Comparison of ENCODE assay signal across 8 mouse cellular contexts in the genomic region with DNA sequence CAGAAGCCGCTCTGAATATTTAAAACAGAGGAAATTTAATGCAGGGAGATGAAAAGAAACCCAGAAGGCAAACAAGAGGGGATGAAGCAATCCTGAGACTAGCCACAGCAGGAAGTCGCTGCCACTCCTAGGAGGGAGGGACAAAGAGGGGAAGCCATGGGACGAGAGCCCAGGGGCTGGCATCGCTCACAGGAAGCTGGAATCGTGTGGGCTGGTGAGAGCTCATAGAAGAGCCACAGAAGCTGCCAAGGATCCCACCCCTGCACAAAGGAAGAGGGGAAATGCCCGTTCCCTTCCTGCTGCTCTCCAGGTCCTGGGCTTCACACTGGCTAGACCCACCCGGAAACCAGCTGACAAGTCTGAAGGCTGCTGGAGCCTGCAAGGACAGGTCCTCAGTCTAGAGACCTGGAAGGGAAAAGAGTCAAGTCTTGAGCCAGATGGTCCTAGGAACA.
DNase-seq lines count a peak whose midpoint lies in the region; ATAC-seq and TF ChIP-seq lines count a peak whose summit lies in the region.

No protein-coding gene starts in this region.

- peak; percentile 29 for DNase-seq in thymus, adult 2 months
- DNase-seq in thymus, postnatal 25 days, result no peak
- DNase-seq in heart, adult 18-20 months, result peak; percentile 78 to 84
- DNase-seq in kidney, adult 11 months, result peak; percentile 62
- DNase-seq in left cerebral cortex, postnatal 36 days (ENCODE audit: low spot score in 2 of 2), result peak; percentile 70 to 78

- no peaks in the 10 kb centered on the region for H3K36me3 ChIP-seq in thymus, adult 2 months (ENCODE audit: control insufficient read depth, insufficient read depth, low read length)
- H3K36me3 ChIP-seq in embryonic facial prominence, embryonic 15.5 days, result no peaks in the 10 kb centered on the region
- H3K36me3 ChIP-seq in small intestine, adult 2 months (ENCODE audit: control insufficient read depth, insufficient read depth, low read length), result no peaks in the 10 kb centered on the region

- peak; percentile 29; the same call in 1 of the 2 replicates for TF ChIP-seq CTCF in thymus, adult 2 months (IDR thresholded peaks at IDR 0.05; ENCODE audit: borderline replicate concordance, control insufficient read depth, extremely low read depth, insufficient read depth, low read length, poor library complexity)
- no peak for TF ChIP-seq CTCF in small intestine, adult 2 months (IDR thresholded peaks at IDR 0.05; ENCODE audit: extremely low read depth, insufficient read length, insufficient replicate concordance, low read depth, low read length)

- H3K4me3 ChIP-seq in thymus, adult 2 months (ENCODE audit: control insufficient read depth, insufficient read depth, low read length), result peak overlapping the region; percentile 10; the same call in 1 of the 2 replicates
- H3K4me3 ChIP-seq in embryonic facial prominence, embryonic 15.5 days (replicated peaks), result no peak overlapping the region
- peak overlapping the region; percentile 41 for H3K4me3 ChIP-seq in small intestine, adult 2 months (ENCODE audit: low read depth, low read length)

- no peaks in the 10 kb centered on the region for H3K9me3 ChIP-seq in embryonic facial prominence, embryonic 15.5 days (replicated peaks)

- TF ChIP-seq POLR2A in thymus, adult 2 months (IDR thresholded peaks at IDR 0.05; ENCODE audit: control insufficient read depth, extremely low read depth, insufficient read depth, low read length, poor library complexity), result no peak
- peak; percentile 57; the same call in 1 of the 2 replicates for TF ChIP-seq POLR2A in small intestine, adult 2 months (IDR thresholded peaks at IDR 0.05; ENCODE audit: low read depth, low read length)

- peak; percentile 79 for ATAC-seq in embryonic facial prominence, embryonic 15.5 days (ENCODE audit: insufficient number of reproducible peaks, low FRiP score, low TSS enrichment, low read depth)
- ATAC-seq in megakaryocyte-erythroid progenitor cell, adult 5-6 weeks (replicated peaks; ENCODE audit: low FRiP score, low TSS enrichment, poor library complexity, severe bottlenecking), result 0 out of 2 replicates have a peak, but pooled peaks have one; percentile 11

- peaks cover 34% of the 10 kb centered on the region for H3K4me1 ChIP-seq in thymus, adult 2 months (replicated peaks; ENCODE audit: control insufficient read depth, insufficient read depth, low read length)
- H3K4me1 ChIP-seq in embryonic facial prominence, embryonic 15.5 days, result peaks cover 37% of the 10 kb centered on the region
- H3K4me1 ChIP-seq in small intestine, adult 2 months (ENCODE audit: control insufficient read depth, insufficient read depth, insufficient read length, low read length), result peaks cover 43% of the 10 kb centered on the region

- no peaks in the 10 kb centered on the region for H3K27me3 ChIP-seq in thymus, adult 2 months (ENCODE audit: control insufficient read depth, insufficient read depth, low read length)
- H3K27me3 ChIP-seq in embryonic facial prominence, embryonic 15.5 days, result no peaks in the 10 kb centered on the region
- H3K27me3 ChIP-seq in small intestine, adult 2 months (ENCODE audit: control insufficient read depth, insufficient read depth, low read length), result no peaks in the 10 kb centered on the region

- H3K27ac ChIP-seq in thymus, adult 2 months (ENCODE audit: control insufficient read depth, insufficient read depth, low read length), result peak overlapping the region; percentile 50; the same call in 1 of the 2 replicates
- H3K27ac ChIP-seq in embryonic facial prominence, embryonic 15.5 days (replicated peaks), result peak overlapping the region; percentile 88
- peak overlapping the region; percentile 94 for H3K27ac ChIP-seq in small intestine, adult 2 months (ENCODE audit: insufficient read depth, low read depth, low read length)

- H3K4me2 ChIP-seq in embryonic facial prominence, embryonic 15.5 days (replicated peaks), result peak overlapping the region; percentile 36

- H3K9ac ChIP-seq in embryonic facial prominence, embryonic 15.5 days, result no peak overlapping the region

- WGBS in thymus, adult 2 months, result 3% methylated on average over 7 of the region's 7 CpGs
- 9% methylated on average over 7 of the region's 7 CpGs for WGBS in embryonic facial prominence, embryonic 15.5 days
- WGBS in small intestine, adult 2 months, result 7% methylated on average over 7 of the region's 7 CpGs

- intact Hi-C loops in left cerebral cortex, postnatal 36 days (cut with DNase I), result loop anchor here (5.0 to 10.0 kb wide), 2 partner anchors 100 to 317 kb away; a partner anchor contains a TSS
